Mouse (Mus musculus): ENCODE results near the gene Ap2a1. TPM values are rescaled to one million over a fixed set of nuclear protein-coding genes. Genes with fewer than 3 reads are reported as not detected.
A peak's percentile ranks its signal among the peaks of the same experiment; 100 is the strongest.

Gene Ap2a1
- polyA plus RNA-seq, 1 experiment from 2014 or later = 55.9 TPM

- Histone ChIP-seq H3K36me3 (ENCODE audit: insufficient read depth, low read length) (no peaks in the 10 kb centered on the region), H3K27me3 (ENCODE audit: insufficient read depth, low read length) (no peaks in the 10 kb centered on the region), H3K4me3 (replicated peaks; ENCODE audit: low read depth, low read length) (no peak overlapping the region), H3K4me1 (replicated peaks; ENCODE audit: insufficient read depth, low read length) (peaks cover 30% of the 10 kb centered on the region), H3K9me3 (replicated peaks; ENCODE audit: low read length) (no peaks in the 10 kb centered on the region), H3K4me2 (ENCODE audit: low read length) (no peak overlapping the region), H3K27ac (no peak overlapping the region), H3K9ac (ENCODE audit: low read depth, low read length) (no peak overlapping the region)
- no peak for ATAC-seq (replicated peaks; ENCODE audit: low FRiP score, low read depth)
- TF ChIP-seq CTCF (IDR thresholded peaks at IDR 0.05; ENCODE audit: low read depth) = no peak
- WGBS = 90% methylated on average over 3 of the region's 3 CpGs
- no peak for DNase-seq (ENCODE audit: low spot score)
Measured at GRCm38 (mm10) chr7:44894175-44894574, 35.1 kb downstream of the Ap2a1 start.

GRCm38 (mm10) chr7:44893197-44893596 is 36.1 kb downstream of the Ap2a1 start:
- ATAC-seq (replicated peaks; ENCODE audit: low FRiP score, low read depth) (no peak), DNase-seq (ENCODE audit: low spot score) (no peak)
- H3K27me3 ChIP-seq (ENCODE audit: insufficient read depth, low read length) = no peaks in the 10 kb centered on the region
- no peak overlapping the region for H3K9ac ChIP-seq (ENCODE audit: low read depth, low read length)
- no peak for TF ChIP-seq CTCF (IDR thresholded peaks at IDR 0.05; ENCODE audit: low read depth)
- peak overlapping the region; percentile 75 for H3K27ac ChIP-seq
- peaks cover 23% of the 10 kb centered on the region for H3K4me1 ChIP-seq (replicated peaks; ENCODE audit: insufficient read depth, low read length)
- H3K36me3 ChIP-seq (ENCODE audit: insufficient read depth, low read length) = peaks cover 5% of the 10 kb centered on the region; the same call in 1 of the 2 replicates
- peak overlapping the region; percentile 84 for H3K4me2 ChIP-seq (ENCODE audit: low read length)
- no peaks in the 10 kb centered on the region for H3K9me3 ChIP-seq (replicated peaks; ENCODE audit: low read length)
- 30% methylated on average over 8 of the region's 8 CpGs for WGBS
- H3K4me3 ChIP-seq (replicated peaks; ENCODE audit: low read depth, low read length) = no peak overlapping the region

GRCm38 (mm10) chr7:44892276-44892921 is 36.9 kb downstream of the Ap2a1 start, which contains the start of gene Med25:
TSS of gene Med25 (minus strand) at chr7:44892712.
- Histone ChIP-seq H3K36me3 (ENCODE audit: insufficient read depth, low read length) (peaks cover 5% of the 10 kb centered on the region; the same call in 1 of the 2 replicates), H3K4me1 (replicated peaks; ENCODE audit: insufficient read depth, low read length) (peaks cover 23% of the 10 kb centered on the region), H3K4me3 (replicated peaks; ENCODE audit: low read depth, low read length) (peak within 1 kb of the TSS; percentile 86), H3K4me2 (ENCODE audit: low read length) (peak within 1 kb of the TSS; percentile 84), H3K27ac (peak within 1 kb of the TSS; percentile 98), H3K9me3 (replicated peaks; ENCODE audit: low read length) (no peaks in the 10 kb centered on the region), H3K27me3 (ENCODE audit: insufficient read depth, low read length) (no peaks in the 10 kb centered on the region), H3K9ac (ENCODE audit: low read depth, low read length) (peak within 1 kb of the TSS; percentile 92)
- DNase-seq (ENCODE audit: low spot score) (peak; percentile 98), ATAC-seq (replicated peaks; ENCODE audit: low FRiP score, low read depth) (peak; percentile 69)
- no peak for TF ChIP-seq CTCF (IDR thresholded peaks at IDR 0.05; ENCODE audit: low read depth)
- WGBS = under 1% methylated on average over 56 of the region's 56 CpGs

- Histone ChIP-seq H3K27me3 (ENCODE audit: insufficient read depth, low read length) (no peaks in the 10 kb centered on the region), H3K4me2 (ENCODE audit: low read length) (peak overlapping the region; percentile 84), H3K27ac (peak overlapping the region; percentile 98), H3K9ac (ENCODE audit: low read depth, low read length) (peak overlapping the region; percentile 92), H3K4me3 (replicated peaks; ENCODE audit: low read depth, low read length) (peak overlapping the region; percentile 86), H3K4me1 (replicated peaks; ENCODE audit: insufficient read depth, low read length) (peaks cover 17% of the 10 kb centered on the region), H3K9me3 (replicated peaks; ENCODE audit: low read length) (no peaks in the 10 kb centered on the region), H3K36me3 (ENCODE audit: insufficient read depth, low read length) (peaks cover 6% of the 10 kb centered on the region; the same call in 1 of the 2 replicates)
- DNase-seq (ENCODE audit: low spot score) (no peak), ATAC-seq (replicated peaks; ENCODE audit: low FRiP score, low read depth) (no peak)
- TF ChIP-seq CTCF (IDR thresholded peaks at IDR 0.05; ENCODE audit: low read depth) = no peak
- WGBS = 15% methylated on average over 6 of the region's 6 CpGs
Measured at GRCm38 (mm10) chr7:44891611-44892010, 37.7 kb downstream of the Ap2a1 start.

GRCm38 (mm10) chr7:44890737-44891136 is 38.6 kb downstream of the Ap2a1 start:
- WGBS = 73% methylated on average over 4 of the region's 4 CpGs
- H3K4me1 ChIP-seq (replicated peaks; ENCODE audit: insufficient read depth, low read length) = peaks cover 14% of the 10 kb centered on the region

GRCm38 (mm10) chr7:44890180-44890579 is 39.1 kb downstream of the Ap2a1 start:
- Histone ChIP-seq H3K9me3 (replicated peaks; ENCODE audit: low read length) (no peaks in the 10 kb centered on the region), H3K4me2 (ENCODE audit: low read length) (peak overlapping the region; percentile 84; the same call in 1 of the 2 replicates), H3K4me1 (replicated peaks; ENCODE audit: insufficient read depth, low read length) (peaks cover 14% of the 10 kb centered on the region), H3K36me3 (ENCODE audit: insufficient read depth, low read length) (peaks cover 16% of the 10 kb centered on the region), H3K27ac (0 out of 2 replicates have a peak overlapping the region, but pooled peaks have one; percentile 25), H3K9ac (ENCODE audit: low read depth, low read length) (no peak overlapping the region), H3K27me3 (ENCODE audit: insufficient read depth, low read length) (no peaks in the 10 kb centered on the region), H3K4me3 (replicated peaks; ENCODE audit: low read depth, low read length) (no peak overlapping the region)
- ATAC-seq (replicated peaks; ENCODE audit: low FRiP score, low read depth) (no peak), DNase-seq (ENCODE audit: low spot score) (no peak)
- no peak for TF ChIP-seq CTCF (IDR thresholded peaks at IDR 0.05; ENCODE audit: low read depth)
- WGBS = 81% methylated on average over 6 of the region's 7 CpGs

More at GRCm38 (mm10) chr7:44890737-44891136, 38.6 kb downstream of the Ap2a1 start:
- H3K9ac ChIP-seq (ENCODE audit: low read depth, low read length) = peak overlapping the region; percentile 92; the same call in 1 of the 2 replicates
- no peaks in the 10 kb centered on the region for H3K9me3 ChIP-seq (replicated peaks; ENCODE audit: low read length)
- TF ChIP-seq CTCF (IDR thresholded peaks at IDR 0.05; ENCODE audit: low read depth) = no peak
- H3K36me3 ChIP-seq (ENCODE audit: insufficient read depth, low read length) = peaks cover 11% of the 10 kb centered on the region
- ATAC-seq (replicated peaks; ENCODE audit: low FRiP score, low read depth) = no peak
- peak overlapping the region; percentile 84 for H3K4me2 ChIP-seq (ENCODE audit: low read length)
- DNase-seq (ENCODE audit: low spot score) = no peak
- no peak overlapping the region for H3K4me3 ChIP-seq (replicated peaks; ENCODE audit: low read depth, low read length)
- 0 out of 2 replicates have a peak overlapping the region, but pooled peaks have one; percentile 25 for H3K27ac ChIP-seq
- H3K27me3 ChIP-seq (ENCODE audit: insufficient read depth, low read length) = no peaks in the 10 kb centered on the region

All from kidney, postnatal 0 days (tissue).